Mouse (Mus musculus) ES-E14 (cell line): Measurements from ENCODE around the gene Tbc1d23. TPM values are rescaled to one million over a fixed set of nuclear protein-coding genes. Genes with fewer than 3 reads are reported as not detected.

ENCODE experiments used
- DNase-seq: peaks from one replicate; pipeline ENCODE4 v3.0.0-alpha.2; 2013; ENCODE audit warnings: low read depth, low spot score
- H3K27ac ChIP-seq: 2 replicates; pipeline ENCODE4 v1.5.1; 2012; ENCODE audit warnings: low read depth, mild to moderate bottlenecking, low read length, moderate library complexity, mixed read lengths; ENCODE audit not compliant: poor library complexity, insufficient read depth, severe bottlenecking
- H3K36me3 ChIP-seq: 2 replicates; pipeline ENCODE4 v1.6.1; 2012; ENCODE audit warnings: mild to moderate bottlenecking, low read length, moderate library complexity, mixed read lengths; ENCODE audit not compliant: control insufficient read depth, poor library complexity, insufficient read depth, severe bottlenecking
- H3K4me1 ChIP-seq, 2 experiments: fragments of 150-350 bp in 1 of 2; sonication (generic) in 1 of 2; 2 replicates each; pipeline ENCODE4 v1.6.1; 2012; ENCODE audit warnings: low read length in 2 of 2, mild to moderate bottlenecking in 1 of 2, mixed read lengths in 1 of 2; ENCODE audit not compliant: control insufficient read depth in 2 of 2, insufficient read depth in 2 of 2, poor library complexity in 1 of 2
- H3K4me3 ChIP-seq, 2 experiments: fragments of 150-350 bp in 1 of 2; sonication (generic) in 1 of 2; 2 replicates each; pipeline ENCODE4 v1.5.1; 2012; ENCODE audit warnings: low read length in 2 of 2, low read depth in 1 of 2, mild to moderate bottlenecking in 1 of 2, mixed read lengths in 1 of 2; ENCODE audit not compliant: insufficient read depth in 1 of 2, poor library complexity in 1 of 2, severe bottlenecking in 1 of 2
- H3K9ac ChIP-seq: 2 replicates; pipeline ENCODE4 v1.6.1; 2012; ENCODE audit warnings: low read depth, mild to moderate bottlenecking, low read length, mixed read lengths; ENCODE audit not compliant: poor library complexity, insufficient read depth, severe bottlenecking
- H3K9me3 ChIP-seq: fragments of 150-350 bp; sonication (generic); 2 replicates; pipeline ENCODE4 v1.6.1; 2012; ENCODE audit warnings: low read depth, mild to moderate bottlenecking, low read length; ENCODE audit not compliant: control insufficient read depth, insufficient read depth
- CHD2 ChIP-seq: IDR thresholded peaks from 2 replicates; pipeline ENCODE4 v1.6.1; 2014; ENCODE audit warnings: mild to moderate bottlenecking, low read depth, low read length, inconsistent platforms
- HCFC1 ChIP-seq: IDR thresholded peaks from 2 replicates; pipeline ENCODE4 v1.6.1; 2012; ENCODE audit warnings: low read length, inconsistent platforms, borderline replicate concordance; ENCODE audit not compliant: insufficient read depth
- MAFK ChIP-seq: IDR thresholded peaks from 2 replicates; pipeline ENCODE4 v1.6.1; 2014; ENCODE audit warnings: mild to moderate bottlenecking, low read depth, low read length, inconsistent platforms; ENCODE audit not compliant: insufficient read depth
- ZC3H11A ChIP-seq: IDR thresholded peaks from 2 replicates; pipeline ENCODE4 v1.6.1; 2012; ENCODE audit warnings: low read depth, mild to moderate bottlenecking, inconsistent platforms, low read length, borderline replicate concordance
- ZNF384 ChIP-seq: IDR thresholded peaks from 2 replicates; pipeline ENCODE4 v1.6.1; 2012; ENCODE audit warnings: low read depth, low read length, inconsistent platforms
- in situ Hi-C, 2 experiments: fragments of 600-800 bp; cut with MboI; formaldehyde crosslinking; loops; one replicate each; pipeline ENCODE4 v1.15.1; 2025; ENCODE audit warnings: low sequenced_read_pairs in 2 of 2, inconsistent platforms in 1 of 2; ENCODE audit not compliant: unreplicated experiment in 2 of 2
- total RNA-seq: library from RNA; depleted of rRNA; stranded (reverse); fragments of 300-350 nt; gene quantifications from 2 replicates; pipeline ENCODE4 v1.2.3, GENCODE M21; 2012

Gene Tbc1d23
- total RNA-seq, 1 experiment: 31.1 TPM

- no peak for DNase-seq
- no peak overlapping the region for H3K9ac ChIP-seq
- no peak overlapping the region for H3K27ac ChIP-seq
- H3K9me3 ChIP-seq: no peaks in the 10 kb centered on the region
- TF ChIP-seq MAFK: no peak
- TF ChIP-seq ZNF384: no peak
- TF ChIP-seq HCFC1: no peak
- no peak for TF ChIP-seq CHD2
- no peak for TF ChIP-seq ZC3H11A
- peaks cover 28% of the 10 kb centered on the region for H3K36me3 ChIP-seq
- in situ Hi-C loops: no loop called here
- no peak overlapping the region for H3K4me3 ChIP-seq
- H3K4me1 ChIP-seq: no peaks in the 10 kb centered on the region
Measured at GRCm38 (mm10) chr16:57157076-57157475, 74.2 kb downstream of the Tbc1d23 start.

GRCm38 (mm10) chr16:57155899-57156298, 75.4 kb downstream of the Tbc1d23 start:
- DNase-seq: no peak
- no peak overlapping the region for H3K9ac ChIP-seq
- H3K27ac ChIP-seq: no peak overlapping the region
- no peaks in the 10 kb centered on the region for H3K9me3 ChIP-seq
- no peaks in the 10 kb centered on the region for H3K4me1 ChIP-seq
- no peak overlapping the region for H3K4me3 ChIP-seq
- in situ Hi-C loops: no loop called here
- H3K36me3 ChIP-seq: peaks cover 30% of the 10 kb centered on the region
- TF ChIP-seq ZC3H11A (no peak), MAFK (no peak), CHD2 (no peak), ZNF384 (no peak)

- Histone ChIP-seq H3K4me1 (no peaks in the 10 kb centered on the region), H3K36me3 (peaks cover 13% of the 10 kb centered on the region)
Measured at GRCm38 (mm10) chr16:57151437-57151836, 79.9 kb downstream of the Tbc1d23 start.

GRCm38 (mm10) chr16:57144741-57145140, 86.6 kb downstream of the Tbc1d23 start:
- Histone ChIP-seq H3K4me3 (no peak overlapping the region), H3K36me3 (peaks cover 16% of the 10 kb centered on the region), H3K9me3 (no peaks in the 10 kb centered on the region), H3K9ac (no peak overlapping the region), H3K27ac (no peak overlapping the region), H3K4me1 (no peaks in the 10 kb centered on the region)
- TF ChIP-seq ZC3H11A (no peak), HCFC1 (no peak), MAFK (no peak), ZNF384 (no peak), CHD2 (no peak)
- DNase-seq: no peak
- in situ Hi-C loops: no loop called here

More at GRCm38 (mm10) chr16:57151437-57151836, 79.9 kb downstream of the Tbc1d23 start:
- no peak overlapping the region for H3K4me3 ChIP-seq
- no peaks in the 10 kb centered on the region for H3K9me3 ChIP-seq
- in situ Hi-C loops: no loop called here
- no peak overlapping the region for H3K27ac ChIP-seq
- TF ChIP-seq ZC3H11A (no peak), ZNF384 (no peak), HCFC1 (no peak), CHD2 (no peak)
- no peak overlapping the region for H3K9ac ChIP-seq
- DNase-seq: no peak

DNA sequence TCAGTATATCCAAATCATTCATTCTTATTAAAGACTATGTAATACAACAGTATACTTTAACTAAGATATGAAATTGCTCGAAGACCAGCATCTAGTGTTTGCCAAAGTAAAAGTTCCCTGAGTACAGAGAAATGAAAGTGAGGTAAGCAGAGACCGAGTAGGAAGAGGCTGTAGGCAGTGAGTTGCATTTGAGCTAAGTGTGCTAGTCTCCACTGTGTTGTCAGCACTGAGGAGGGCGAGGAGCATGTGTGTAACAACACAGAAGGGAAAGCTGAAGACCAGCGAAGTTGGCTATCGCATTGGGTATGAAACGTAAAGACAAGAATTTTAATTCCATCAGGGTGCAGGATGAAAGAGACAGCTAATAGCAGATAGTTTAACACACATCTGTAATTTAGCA, 97.7 kb downstream of the Tbc1d23 start:
- DNase-seq: no peak
- TF ChIP-seq HCFC1 (no peak), ZNF384 (no peak), CHD2 (no peak), MAFK (no peak), ZC3H11A (no peak)
- Histone ChIP-seq H3K4me1 (peaks cover 6 to 8% of the 10 kb centered on the region in 2 experiments), H3K36me3 (peaks cover 10% of the 10 kb centered on the region), H3K27ac (no peak overlapping the region), H3K9ac (no peak overlapping the region), H3K4me3 (no peak overlapping the region), H3K9me3 (no peaks in the 10 kb centered on the region)
- in situ Hi-C loops: no loop called here
